Mouse (Mus musculus) G1E (cell line): Measurements from ENCODE around the gene Traf7.

Experiments used
- CTCF ChIP-seq: IDR thresholded peaks from 2 replicates; pipeline ENCODE4 v1.5.1; 2012; ENCODE audit warnings: low read depth, low read length, inconsistent platforms, mixed read lengths
- GATA1 ChIP-seq: IDR thresholded peaks from 2 replicates; pipeline ENCODE4 v1.6.1; 2012; ENCODE audit warnings: borderline replicate concordance, low read length, inconsistent platforms, mixed read lengths

DNA sequence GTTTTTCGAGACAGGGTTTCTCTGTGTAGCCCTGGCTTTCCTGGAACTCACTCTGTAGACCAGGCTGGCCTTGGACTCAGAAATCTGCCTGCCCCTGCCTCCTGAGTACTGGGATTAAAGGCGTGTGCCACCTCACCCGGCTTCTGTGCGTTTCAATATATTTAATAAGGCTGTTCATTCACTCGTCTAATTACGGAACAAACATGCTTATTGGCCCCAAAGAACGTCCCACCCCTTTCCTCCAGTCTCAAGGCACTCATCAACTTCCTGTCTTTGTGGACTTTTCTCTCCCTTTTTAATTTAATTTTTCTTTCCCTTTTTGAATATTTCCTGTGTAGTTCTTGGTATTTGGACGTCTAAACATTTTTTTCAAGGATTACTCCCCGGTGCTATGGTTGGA, 20.7 kb upstream of the Traf7 start:
- TF ChIP-seq CTCF (no peak), GATA1 (no peak)
